Mouse (Mus musculus) retina, postnatal 7 days (tissue): ENCODE data around the gene Med12.
A peak's percentile ranks its signal among the peaks of the same experiment; 100 is the strongest.
"Not testable (repeated sequence)": the region's sequence is repeated elsewhere in the genome, so short reads cannot be mapped to it uniquely, and the experiment has no call there.

ENCODE experiments used
- DNase-seq: peaks from one replicate; pipeline ENCODE4 v3.0.0-alpha.2; 2012; ENCODE audit warnings: low read depth, low spot score

Gene Med12

DNA sequence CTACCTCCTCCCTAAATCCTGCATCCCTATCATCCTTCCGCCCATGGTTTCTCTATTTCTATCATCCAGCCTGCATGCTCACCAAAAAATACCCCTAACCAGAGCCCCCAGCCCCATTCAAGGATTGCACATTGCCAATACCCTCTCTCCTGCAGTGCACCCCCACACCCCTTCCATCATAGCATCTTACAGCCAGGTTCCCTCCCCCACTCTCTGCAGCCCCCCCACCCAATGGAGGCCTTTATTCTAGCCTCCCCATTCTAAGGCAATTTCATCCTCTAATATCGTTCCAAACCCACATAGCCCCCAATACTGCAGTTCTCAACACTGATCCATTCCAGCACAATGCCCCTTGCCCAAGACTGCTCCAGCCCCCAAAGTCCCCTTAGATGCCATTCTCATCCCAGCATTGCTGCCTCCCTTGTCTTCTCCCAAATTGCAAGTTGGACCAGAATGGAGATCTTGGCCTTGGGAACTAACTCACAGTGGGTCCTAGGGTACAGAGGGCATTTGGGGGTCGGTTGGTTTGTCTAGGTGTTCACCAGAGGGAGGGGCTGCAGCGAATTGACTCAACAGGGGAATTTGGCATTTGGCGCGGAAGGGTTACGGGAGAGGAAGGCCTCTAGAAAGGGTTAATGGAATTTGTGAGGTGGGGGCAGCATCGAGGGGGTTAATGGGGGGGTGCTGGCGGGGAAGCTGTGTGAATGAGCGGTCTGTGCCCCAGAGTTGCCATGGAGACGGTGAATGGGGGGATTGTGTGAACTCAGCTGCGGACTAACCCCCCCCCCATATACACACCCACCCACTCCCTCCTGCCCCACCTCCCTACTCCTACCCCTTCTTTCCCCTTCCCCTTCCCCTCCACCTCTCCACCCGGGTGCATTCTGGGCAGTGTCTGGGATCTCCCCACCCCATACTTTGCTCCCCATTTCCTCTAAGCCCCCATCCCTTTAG lies 25.9 kb downstream of the Med12 start:
- no peak for DNase-seq

DNA sequence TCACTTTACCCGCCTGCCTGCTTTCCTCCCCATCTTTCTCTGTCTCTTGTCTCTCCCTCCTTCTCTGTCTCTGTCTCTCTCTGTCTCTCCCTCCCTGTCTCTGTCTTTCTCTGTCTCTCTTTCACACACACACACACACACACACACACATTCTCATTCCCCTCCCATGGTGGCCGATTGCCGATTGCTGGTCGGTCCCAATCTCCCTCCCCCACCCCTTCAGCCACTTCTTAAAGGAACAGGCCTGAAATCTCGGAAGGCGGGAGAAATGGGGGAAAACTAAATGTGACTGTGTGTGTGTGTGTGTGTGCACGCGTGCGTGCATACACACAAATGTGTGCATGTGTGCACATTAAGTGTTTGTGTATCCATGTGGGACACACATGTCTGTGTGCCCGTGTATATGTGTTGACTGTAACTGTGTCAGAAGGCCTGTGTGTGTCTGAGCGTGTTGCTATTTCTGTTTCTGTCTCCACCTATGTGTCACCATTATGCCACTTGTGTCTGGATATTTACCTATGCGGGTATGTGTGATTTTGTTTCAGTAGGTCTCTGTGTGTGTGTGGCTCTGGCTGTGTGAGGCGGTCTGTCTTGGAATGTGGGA lies 26.7 kb downstream of the Med12 start:
- no peak for DNase-seq

GRCm38 (mm10) chrX:101301654-101302053 lies 27.8 kb downstream of the Med12 start:
- no peak for DNase-seq

DNA sequence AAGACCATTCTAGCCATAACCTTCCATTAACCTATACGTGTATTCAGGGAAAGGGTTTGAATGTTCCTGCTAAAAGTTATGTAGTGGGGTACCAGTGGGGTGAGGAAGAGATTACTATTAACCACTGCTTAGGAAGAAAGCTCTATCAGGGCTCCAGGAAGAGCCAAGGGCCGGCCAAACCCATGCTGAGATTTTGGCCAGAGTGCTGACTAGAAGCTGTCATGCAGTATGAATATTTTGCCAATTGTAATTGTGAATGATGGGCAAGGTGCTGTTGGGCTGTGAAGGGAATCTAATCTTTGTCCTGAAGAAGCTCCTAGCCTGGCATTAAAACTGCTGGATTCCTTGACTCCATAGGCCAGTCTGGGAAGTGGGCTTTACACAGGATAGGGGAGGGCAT lies 30.8 kb downstream of the Med12 start:
- DNase-seq: no peak

DNA sequence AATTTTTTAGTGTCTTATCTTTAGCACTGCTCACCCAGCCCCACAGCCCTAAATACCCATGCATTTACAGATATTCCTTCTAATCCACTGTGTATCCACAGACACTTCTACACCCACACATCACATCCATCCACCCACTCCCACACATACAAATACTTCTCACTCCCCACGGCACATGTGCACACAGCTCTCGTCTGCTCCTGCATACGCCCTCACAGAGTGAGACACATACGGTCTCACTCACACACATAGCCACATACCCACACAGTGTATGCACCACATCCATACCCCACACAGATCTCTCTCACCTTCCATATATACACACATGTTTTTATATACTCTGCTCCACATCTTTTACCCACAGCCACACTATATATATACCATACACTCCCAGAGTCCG lies 35.5 kb downstream of the Med12 start:
- no peak for DNase-seq

DNA sequence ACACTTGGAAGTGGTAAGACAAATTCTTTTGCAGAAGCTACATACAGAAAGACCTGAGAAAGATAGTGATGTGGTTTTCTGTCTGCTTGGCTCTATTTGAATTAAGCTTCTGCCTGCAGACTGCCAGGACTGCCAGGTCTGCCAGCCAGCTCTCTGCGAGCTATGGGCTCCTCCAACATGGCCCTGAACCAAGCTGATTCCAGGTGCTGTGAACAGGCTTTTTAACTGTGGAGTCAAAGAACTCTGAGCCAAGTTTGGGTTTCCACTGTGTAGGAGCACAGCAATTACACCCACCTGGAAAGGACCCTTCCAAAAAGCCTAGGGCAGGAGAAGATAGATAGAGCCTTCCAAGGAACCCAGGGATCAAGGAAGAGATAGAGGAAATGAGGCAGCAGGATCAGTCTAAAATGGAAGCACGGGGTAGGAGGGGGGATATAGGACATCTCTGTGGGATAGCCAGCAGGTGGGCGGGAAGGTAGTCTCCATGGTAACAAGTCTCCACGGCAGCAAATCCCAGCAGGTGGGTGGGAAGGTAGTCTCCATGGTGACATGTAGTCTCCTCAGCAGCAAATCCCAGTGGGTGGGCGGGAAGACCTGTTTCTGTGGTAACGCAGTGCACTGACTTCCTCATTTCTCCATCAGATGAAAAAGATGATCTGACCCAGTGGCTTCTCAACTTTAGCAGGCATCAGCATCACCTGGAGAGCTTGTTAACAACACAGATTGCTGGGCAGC lies 40.0 kb downstream of the Med12 start:
- no peak for DNase-seq

GRCm38 (mm10) chrX:101319775-101320174 lies 45.9 kb downstream of the Med12 start:
- DNase-seq: no peak

- DNase-seq: no peak
These were observed 52.4 kb downstream of the Med12 start for GRCm38 (mm10) chrX:101325989-101326899.

- DNase-seq: peak; percentile 44
These were observed 55.7 kb downstream of the Med12 start for GRCm38 (mm10) chrX:101329372-101330028.

GRCm38 (mm10) chrX:101332031-101332374 lies 58.2 kb downstream of the Med12 start:
- no peak for DNase-seq

GRCm38 (mm10) chrX:101332375-101333211 lies 58.8 kb downstream of the Med12 start:
- DNase-seq: peak; percentile 87

DNA sequence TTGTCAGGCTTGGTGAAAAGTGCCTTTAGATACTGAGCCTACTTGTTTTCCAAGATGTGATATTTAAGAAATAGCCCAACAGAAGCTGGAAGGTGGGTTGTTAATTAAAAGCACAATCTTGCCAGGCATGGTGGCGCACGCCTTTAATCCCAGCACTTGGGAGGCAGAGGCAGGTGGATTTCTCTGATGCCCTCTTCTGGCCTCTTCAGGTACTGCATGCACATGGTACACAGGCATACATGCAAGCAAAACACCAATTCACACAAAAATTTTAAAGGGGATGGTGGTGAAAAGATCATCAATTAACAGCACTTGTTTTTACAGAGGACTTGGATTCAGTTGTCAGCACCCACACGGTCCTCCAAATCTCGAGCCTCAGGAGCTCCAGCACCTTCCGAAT lies 60.8 kb downstream of the Med12 start:
- DNase-seq: no peak

DNA sequence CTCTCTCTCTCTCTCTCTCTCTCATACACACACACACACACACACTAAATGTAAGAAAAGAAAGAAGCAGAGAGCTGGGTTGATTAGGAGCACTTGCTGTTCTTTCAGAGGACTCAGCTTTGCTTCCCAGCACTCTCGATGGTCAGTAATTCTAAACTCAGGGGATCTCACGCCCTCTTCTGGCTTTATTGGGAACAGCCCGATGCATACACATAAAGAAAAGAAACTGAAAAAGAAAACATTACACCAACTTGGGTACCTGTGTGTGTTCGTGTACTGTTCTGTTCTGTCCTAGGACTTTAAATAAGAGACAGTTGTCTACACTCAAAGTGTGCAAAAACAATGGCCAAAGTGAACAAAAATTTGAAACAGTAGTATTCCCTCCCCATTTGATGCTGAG lies 64.8 kb downstream of the Med12 start:
- DNase-seq: no peak

- not testable (repeated sequence) for DNase-seq
These were observed 69.0 kb downstream of the Med12 start for GRCm38 (mm10) chrX:101342837-101343236.

DNA sequence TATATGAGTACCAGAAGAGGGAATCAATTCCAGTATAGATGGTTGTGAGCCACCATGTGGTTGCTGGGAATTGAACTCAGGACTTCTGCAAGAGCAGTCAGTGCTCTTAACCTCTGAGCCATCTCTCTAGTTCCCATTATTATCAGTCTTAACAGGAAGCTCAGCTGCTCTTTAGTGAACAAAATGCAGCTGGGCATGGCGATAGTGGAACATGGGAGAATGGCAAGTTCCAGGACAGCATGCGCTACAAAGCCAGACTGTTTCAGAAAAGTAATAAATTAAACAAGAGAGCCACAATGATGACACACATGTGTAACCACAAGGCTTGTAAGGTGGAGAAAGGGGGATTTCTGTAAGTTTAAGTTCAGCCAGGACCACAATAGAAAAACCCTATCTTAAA lies 71.6 kb downstream of the Med12 start:
- DNase-seq: no peak

- no peak for DNase-seq
These were observed 72.6 kb downstream of the Med12 start for GRCm38 (mm10) chrX:101346475-101346874.
